ENCODE assay signal across 8 mouse cellular contexts in the genomic region with DNA sequence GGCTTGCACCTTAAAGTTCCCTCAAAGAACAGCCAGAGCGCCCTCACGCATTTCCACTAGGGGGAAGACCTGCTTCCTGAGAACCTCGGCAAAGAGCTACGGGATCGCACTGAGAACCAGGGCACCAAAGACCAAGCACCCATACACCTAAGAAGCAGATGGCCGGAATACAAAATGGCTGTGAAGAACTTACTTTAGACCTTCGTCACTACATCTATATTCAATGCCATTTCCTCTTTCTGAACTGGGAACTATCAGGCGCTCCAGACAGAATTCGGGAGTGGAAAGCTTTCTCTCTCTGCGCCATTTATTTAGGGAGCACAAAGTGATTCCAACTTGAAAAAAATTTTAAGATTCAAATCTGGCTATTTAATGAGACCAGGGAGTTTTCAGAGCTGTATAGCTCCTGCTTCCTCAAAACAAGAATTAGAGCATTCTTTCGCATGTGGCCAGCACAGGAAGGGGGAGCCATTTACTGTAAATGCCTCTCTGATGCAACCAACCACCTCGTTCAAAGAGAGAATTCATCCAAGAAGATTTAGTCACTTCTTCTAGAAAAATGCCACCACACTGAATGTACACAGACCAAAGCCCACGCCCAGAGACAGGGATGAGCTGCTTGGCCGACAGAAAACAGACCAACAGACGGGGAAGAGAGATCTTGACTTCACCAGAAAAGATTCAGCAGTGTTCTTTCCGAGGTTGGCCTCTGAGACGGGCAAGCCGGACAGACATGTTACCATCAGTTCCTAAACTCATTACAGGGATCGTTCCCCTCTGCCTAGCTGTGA.
DNase-seq lines count a peak whose midpoint lies in the region; ATAC-seq and TF ChIP-seq lines count a peak whose summit lies in the region.

No protein-coding gene starts in this region.

- H3K27me3 ChIP-seq in Patski: no peaks in the 10 kb centered on the region

- CTCF ChIA-PET in Patski (lab: Charles Lee): interaction anchor here (0.6 to 3.8 kb wide), 24 partner anchors 9 to 330 kb away, joined by 3 to 22 read pairs (median 5); partner anchors contain the start of gene Mkln1

- H3K27ac ChIP-seq in left cerebral cortex, adult 2 months: peak overlapping the region; percentile 60

- peak; percentile 55 for ATAC-seq in Patski
- peak; percentile 85 for ATAC-seq in erythroid progenitor cell, adult 5-6 weeks (replicated peaks; ENCODE audit: low FRiP score, poor library complexity, severe bottlenecking)
- ATAC-seq in megakaryocyte, adult 5-6 weeks (ENCODE audit: poor library complexity, severe bottlenecking): peak; percentile 43

- in situ Hi-C loops in Patski (cut with MboI; ENCODE audit: low pct_unique_long_range_greater_than_20kb): no loop called here

- DNase-seq in left cerebral cortex, adult 2 months (ENCODE audit: extremely low spot score in 1 of 2, low spot score in 2 of 2): no peak
- no peak for DNase-seq in left cerebral cortex, adult 11 months (ENCODE audit: low spot score)
- DNase-seq in Patski (ENCODE audit: low read depth, low spot score): no peak
- DNase-seq in thymus, postnatal 25 days: peak; percentile 78
- no peak for DNase-seq in gastrocnemius, adult 18-20 months (ENCODE audit: low spot score)
- no peak for DNase-seq in left cerebral cortex, adult 18-20 months (ENCODE audit: low spot score in 2 of 2)

- peak; percentile 45 for TF ChIP-seq CTCF in left cerebral cortex, adult 2 months (IDR thresholded peaks at IDR 0.05)
- peak; percentile 88 for TF ChIP-seq CTCF in Patski (IDR thresholded peaks at IDR 0.05)

- peak overlapping the region; percentile 20; the same call in 1 of the 2 replicates for H3K4me3 ChIP-seq in left cerebral cortex, adult 2 months

- intact Hi-C loops in left cerebral cortex, adult 2 months (cut with DNase I): no loop called here

- POLR2A ChIA-PET in Patski (lab: Charles Lee): interaction anchor here (0.7 to 2.8 kb wide), 13 partner anchors 15 to 63 kb away, joined by 3 to 13 read pairs (median 4); no protein-coding TSS in a partner anchor
